In the genomic region with DNA sequence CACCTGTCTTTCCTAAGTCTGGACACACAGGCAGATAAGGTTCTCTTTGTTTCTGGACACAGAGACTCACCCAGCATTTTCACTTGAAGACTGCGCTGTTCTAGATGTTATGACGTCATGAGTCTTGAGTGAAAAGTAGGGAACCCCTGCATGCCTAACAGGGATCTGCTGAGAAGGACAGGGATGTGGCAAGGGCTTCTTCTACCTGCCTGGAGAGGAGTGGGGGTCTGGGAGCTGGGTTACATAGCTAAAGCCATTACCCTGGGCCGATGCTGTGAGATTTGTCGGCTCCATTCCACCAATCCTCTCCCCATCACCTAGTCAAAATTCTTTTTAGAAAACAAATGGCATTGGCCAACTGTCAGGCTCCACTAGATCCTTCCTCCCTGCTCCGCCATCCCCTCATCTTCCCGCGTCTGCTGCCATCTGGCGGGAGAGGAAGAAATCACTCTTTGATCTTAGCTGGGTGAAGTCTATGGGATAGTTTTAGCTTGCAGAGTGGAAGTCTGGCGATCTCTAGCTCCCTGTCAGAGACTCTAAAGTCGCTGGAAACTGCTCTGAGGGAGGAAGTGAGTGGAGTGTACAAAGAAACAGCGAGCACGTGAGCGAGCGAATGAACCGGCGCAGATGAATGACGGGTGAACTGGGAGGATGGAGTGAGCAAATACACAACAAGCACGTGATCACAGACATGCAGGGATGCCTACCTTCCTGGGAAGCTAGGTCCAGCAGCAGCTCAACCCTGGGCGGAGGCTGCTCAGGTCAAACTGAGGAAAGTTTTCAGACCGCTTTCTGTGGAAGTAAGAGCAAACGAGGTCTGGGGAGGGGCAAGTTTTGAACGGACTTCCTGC, we compare ENCODE assay signal across 8 mouse cellular contexts. TPM values are rescaled to one million over a fixed set of nuclear protein-coding genes. Genes with fewer than 3 reads are reported as not detected.
DNase-seq lines count a peak whose midpoint lies in the region; ATAC-seq and TF ChIP-seq lines count a peak whose summit lies in the region.

No protein-coding gene starts in this region.

- DNase-seq in Patski (ENCODE audit: low read depth, low spot score) = no peak
- peak; percentile 80 to 85 for DNase-seq in cerebellum, postnatal 4 days (ENCODE audit: low spot score in 2 of 2)
- DNase-seq in gastrocnemius, postnatal 10 days = peak; percentile 79
- peak; percentile 41 for DNase-seq in hindlimb bud, embryonic 11.5 days (ENCODE audit: extremely low spot score, low read depth, low spot score)
- DNase-seq in left cerebral cortex, adult 18-20 months (ENCODE audit: low spot score in 2 of 2) = peak; percentile 80 to 85
- DNase-seq in right cerebral cortex, postnatal 10 days (ENCODE audit: low spot score in 2 of 2) = peak; percentile 78 to 89
- peak; percentile 64 for DNase-seq in urinary bladder, postnatal 25 days (ENCODE audit: low spot score)

- peaks cover 18% of the 10 kb centered on the region for H3K27me3 ChIP-seq in Patski

- POLR2A ChIA-PET in Patski (lab: Charles Lee) = no interaction called here

- TF ChIP-seq CTCF in Patski (IDR thresholded peaks at IDR 0.05) = peak; percentile 89

- in situ Hi-C loops in Patski (cut with MboI; ENCODE audit: low pct_unique_long_range_greater_than_20kb) = loop anchor here (5.0 kb wide), 1 partner anchor 125 kb away; no protein-coding TSS in a partner anchor

- ATAC-seq in Patski = peak; percentile 78
- ATAC-seq in megakaryocyte, adult 5-6 weeks (ENCODE audit: poor library complexity, severe bottlenecking) = peak; percentile 89

- CTCF ChIA-PET in Patski (lab: Charles Lee) = interaction anchor here (0.8 to 3.5 kb wide), 7 partner anchors 9 to 131 kb away, joined by 3 to 37 read pairs (median 3); no protein-coding TSS in a partner anchor

RNA-seq across cellular contexts. Expression of gene Gm17087, which starts 25.9 kb away (rescaled TPM):
- polyA plus RNA-seq in Patski (2021) = 0.15 TPM
- total RNA-seq in gastrocnemius, postnatal 10 days (2021) = not detected
- not detected for total RNA-seq in left cerebral cortex, adult 18-20 months (2021)
- total RNA-seq in megakaryocyte, adult 5-6 weeks (2015) = 0.13 and 0.25 TPM in 2 replicates
- total RNA-seq in megakaryocyte, adult 5-6 weeks (2017) = not detected in 2 replicates
